Mouse (Mus musculus): Measurements from ENCODE around the gene Gatc.

DNA sequence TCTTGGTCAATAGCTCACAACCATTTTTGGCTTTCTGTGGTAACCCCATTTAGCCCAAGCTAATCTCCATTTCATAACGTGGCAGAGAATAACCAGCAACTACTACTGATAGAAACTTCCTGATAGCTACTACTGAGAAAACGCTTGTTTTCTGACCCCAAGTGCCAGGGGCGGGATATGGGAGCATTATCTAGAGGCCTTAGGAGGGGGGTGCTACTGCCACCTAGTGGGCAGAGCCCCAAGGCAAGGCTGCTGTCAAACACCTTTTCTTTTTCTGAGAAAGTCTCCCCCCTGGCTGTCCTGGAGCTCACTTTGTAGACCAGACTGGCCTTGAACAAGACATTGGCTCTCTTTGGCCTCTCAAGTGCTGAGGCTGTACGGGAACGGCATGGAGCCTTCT is 6.6 kb upstream of the Gatc start:
- TF ChIP-seq CTCF (IDR thresholded peaks at IDR 0.05; ENCODE audit: low read depth) (peak; percentile 88), EP300 (IDR thresholded peaks at IDR 0.05; ENCODE audit: low read depth) (no peak)
